ENCODE assay signal across 8 mouse cellular contexts in the genomic region with DNA sequence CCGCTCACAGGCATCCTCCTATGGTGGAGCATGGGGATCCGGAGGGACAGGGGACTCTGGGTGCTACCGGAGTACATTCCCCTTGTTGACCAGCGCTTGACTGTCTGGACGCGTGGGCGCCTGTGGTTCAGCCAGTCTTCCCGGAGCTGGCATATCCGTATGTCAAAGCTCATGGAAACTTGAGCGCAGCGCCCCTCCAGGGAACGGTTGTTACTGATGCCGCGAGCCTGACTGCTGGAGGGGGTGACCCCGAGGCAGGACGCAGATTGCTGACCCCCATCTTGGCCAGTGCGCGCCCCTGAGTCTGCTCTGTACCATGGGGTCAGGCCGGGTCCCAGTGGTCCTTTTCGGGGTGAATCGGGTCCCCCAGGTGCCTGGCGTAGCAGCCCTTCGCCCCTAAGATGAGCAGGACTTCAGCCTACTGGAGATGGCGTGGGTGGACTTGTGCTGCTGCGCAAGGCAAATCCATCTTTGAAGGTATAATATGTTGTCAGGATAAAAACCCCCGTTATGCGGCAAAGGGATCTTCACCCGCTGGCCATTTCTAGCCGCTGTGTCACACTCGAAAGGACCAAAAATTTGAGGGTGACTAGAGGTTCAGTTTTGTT. TPM values are rescaled to one million over a fixed set of nuclear protein-coding genes. Genes with fewer than 3 reads are reported as not detected.
DNase-seq lines count a peak whose midpoint lies in the region; ATAC-seq and TF ChIP-seq lines count a peak whose summit lies in the region.

No protein-coding gene starts in this region.

- H3K4me2 ChIP-seq in embryonic facial prominence, embryonic 15.5 days (replicated peaks): peak overlapping the region; percentile 91
- H3K4me2 ChIP-seq in hindbrain, embryonic 12.5 days (replicated peaks): peak overlapping the region; percentile 99
- H3K4me2 ChIP-seq in liver, postnatal 0 days (ENCODE audit: low read depth, low read length): peak overlapping the region; percentile 90
- peak overlapping the region; percentile 98 for H3K4me2 ChIP-seq in neural tube, embryonic 14.5 days (ENCODE audit: low read depth, low read length)

- H3K79me2 ChIP-seq in heart, adult 2 months (replicated peaks; ENCODE audit: control insufficient read depth, insufficient read depth, low read length): no peaks in the 10 kb centered on the region

- no peak; the same call in 1 of the 2 replicates for ATAC-seq in embryonic facial prominence, embryonic 15.5 days (ENCODE audit: insufficient number of reproducible peaks, low FRiP score, low TSS enrichment, low read depth)
- ATAC-seq in hindbrain, embryonic 12.5 days (ENCODE audit: low FRiP score): no peak
- ATAC-seq in liver, postnatal 0 days: peak; percentile 59
- peak; percentile 76 for ATAC-seq in neural tube, embryonic 14.5 days (ENCODE audit: low read depth)

- peak; percentile 57 for TF ChIP-seq CTCF in heart, adult 2 months (IDR thresholded peaks at IDR 0.05)
- 0 out of 2 replicates have a peak, but pooled peaks have one; percentile 7 for TF ChIP-seq CTCF in E14TG2a.4 (conservative IDR thresholded peaks at IDR 0.05; ENCODE audit: low read length)
- peak; percentile 64 for TF ChIP-seq CTCF in liver, postnatal 0 days (IDR thresholded peaks at IDR 0.05; ENCODE audit: low read depth)

- under 1% methylated on average over 30 of the region's 30 CpGs for WGBS in heart, adult 2 months
- WGBS in embryonic facial prominence, embryonic 15.5 days: 1% methylated on average over 30 of the region's 30 CpGs
- WGBS in hindbrain, embryonic 12.5 days: under 1% methylated on average over 30 of the region's 30 CpGs
- 1% methylated on average over 30 of the region's 30 CpGs for WGBS in liver, postnatal 0 days (ENCODE audit: insufficient replicate concordance)
- 2% methylated on average over 30 of the region's 30 CpGs for WGBS in neural tube, embryonic 14.5 days

- no peaks in the 10 kb centered on the region for H3K9me3 ChIP-seq in E14TG2a.4 (ENCODE audit: low read length)
- H3K9me3 ChIP-seq in embryonic facial prominence, embryonic 15.5 days (replicated peaks): no peaks in the 10 kb centered on the region
- no peaks in the 10 kb centered on the region for H3K9me3 ChIP-seq in hindbrain, embryonic 12.5 days (replicated peaks)
- H3K9me3 ChIP-seq in liver, postnatal 0 days (ENCODE audit: low read length): no peaks in the 10 kb centered on the region
- H3K9me3 ChIP-seq in neural tube, embryonic 14.5 days (ENCODE audit: control insufficient read depth, low read length): no peaks in the 10 kb centered on the region

- no peaks in the 10 kb centered on the region for H3K36me3 ChIP-seq in heart, adult 2 months (ENCODE audit: control insufficient read depth, insufficient read depth, low read length)
- H3K36me3 ChIP-seq in E14TG2a.4 (ENCODE audit: insufficient read depth, low read length): peaks cover 15% of the 10 kb centered on the region
- H3K36me3 ChIP-seq in embryonic facial prominence, embryonic 15.5 days: no peaks in the 10 kb centered on the region
- H3K36me3 ChIP-seq in hindbrain, embryonic 12.5 days: no peaks in the 10 kb centered on the region
- no peaks in the 10 kb centered on the region for H3K36me3 ChIP-seq in liver, postnatal 0 days (replicated peaks; ENCODE audit: insufficient read depth, low read length)
- no peaks in the 10 kb centered on the region for H3K36me3 ChIP-seq in neural tube, embryonic 14.5 days (ENCODE audit: control insufficient read depth, insufficient read depth, low read length)

- DNase-seq in heart, adult 2 months: no peak
- no peak for DNase-seq in heart, adult 18-20 months
- peak; percentile 76 for DNase-seq in liver, postnatal 0 days
- DNase-seq in ovary, postnatal 10 days (ENCODE audit: low spot score): no peak

- 0 out of 2 replicates have a peak, but pooled peaks have one; percentile 11 for TF ChIP-seq POLR2A in heart, adult 2 months (IDR thresholded peaks at IDR 0.05; ENCODE audit: insufficient read depth, low read depth, low read length)

- H3K4me3 ChIP-seq in heart, adult 2 months: peak overlapping the region; percentile 68
- peak overlapping the region; percentile 98 for H3K4me3 ChIP-seq in E14TG2a.4 (replicated peaks; ENCODE audit: low read length)
- H3K4me3 ChIP-seq in embryonic facial prominence, embryonic 15.5 days (replicated peaks): peak overlapping the region; percentile 70
- peak overlapping the region; percentile 76 for H3K4me3 ChIP-seq in hindbrain, embryonic 12.5 days
- H3K4me3 ChIP-seq in liver, postnatal 0 days (ENCODE audit: low read depth, low read length): peak overlapping the region; percentile 76
- peak overlapping the region; percentile 66 for H3K4me3 ChIP-seq in neural tube, embryonic 14.5 days (ENCODE audit: low read depth, low read length)

- no peaks in the 10 kb centered on the region for H3K27me3 ChIP-seq in heart, adult 2 months (ENCODE audit: control insufficient read depth, insufficient read depth, low read length)
- no peaks in the 10 kb centered on the region for H3K27me3 ChIP-seq in E14TG2a.4 (ENCODE audit: insufficient read depth, low read length)
- H3K27me3 ChIP-seq in embryonic facial prominence, embryonic 15.5 days: no peaks in the 10 kb centered on the region
- H3K27me3 ChIP-seq in hindbrain, embryonic 12.5 days: no peaks in the 10 kb centered on the region
- H3K27me3 ChIP-seq in liver, postnatal 0 days (ENCODE audit: insufficient read depth, low read length): no peaks in the 10 kb centered on the region
- no peaks in the 10 kb centered on the region for H3K27me3 ChIP-seq in neural tube, embryonic 14.5 days (ENCODE audit: control insufficient read depth, insufficient read depth, low read length)

- peak overlapping the region; percentile 77 for H3K27ac ChIP-seq in heart, adult 2 months
- peak overlapping the region; percentile 88 for H3K27ac ChIP-seq in embryonic facial prominence, embryonic 15.5 days (replicated peaks)
- peak overlapping the region; percentile 87 for H3K27ac ChIP-seq in hindbrain, embryonic 12.5 days
- peak overlapping the region; percentile 86 for H3K27ac ChIP-seq in liver, postnatal 0 days (ENCODE audit: low read depth)
- H3K27ac ChIP-seq in neural tube, embryonic 14.5 days (ENCODE audit: low read depth, low read length): peak overlapping the region; percentile 18; the same call in 1 of the 2 replicates

- intact Hi-C loops in heart, adult 2 months (cut with DNase I): loop anchor here (2.0 kb wide), 2 partner anchors 13 to 43 kb away; a partner anchor contains a TSS

- H3K9ac ChIP-seq in heart, adult 2 months (ENCODE audit: low read depth, low read length): peak overlapping the region; percentile 76
- H3K9ac ChIP-seq in embryonic facial prominence, embryonic 15.5 days: peak overlapping the region; percentile 57
- H3K9ac ChIP-seq in hindbrain, embryonic 12.5 days: peak overlapping the region; percentile 82
- peak overlapping the region; percentile 87 for H3K9ac ChIP-seq in liver, postnatal 0 days (replicated peaks)
- peak overlapping the region; percentile 60 for H3K9ac ChIP-seq in neural tube, embryonic 14.5 days (replicated peaks; ENCODE audit: low read depth, low read length)

- peaks cover 5% of the 10 kb centered on the region for H3K4me1 ChIP-seq in heart, adult 2 months (ENCODE audit: control insufficient read depth, insufficient read depth, low read length)
- peaks cover 49% of the 10 kb centered on the region for H3K4me1 ChIP-seq in E14TG2a.4 (replicated peaks; ENCODE audit: low read depth, low read length)
- peaks cover 16% of the 10 kb centered on the region for H3K4me1 ChIP-seq in embryonic facial prominence, embryonic 15.5 days
- H3K4me1 ChIP-seq in hindbrain, embryonic 12.5 days: peaks cover 21% of the 10 kb centered on the region
- H3K4me1 ChIP-seq in liver, postnatal 0 days (ENCODE audit: insufficient read depth): peaks cover 38% of the 10 kb centered on the region
- H3K4me1 ChIP-seq in neural tube, embryonic 14.5 days (ENCODE audit: control insufficient read depth, insufficient read depth, low read length): peaks cover 5% of the 10 kb centered on the region

- TF ChIP-seq EP300 in heart, adult 2 months (IDR thresholded peaks at IDR 0.05; ENCODE audit: insufficient read depth, low read depth, low read length): 0 out of 2 replicates have a peak, but pooled peaks have one; percentile 14
- 0 out of 2 replicates have a peak, but pooled peaks have one; percentile 1 for TF ChIP-seq EP300 in liver, postnatal 0 days (IDR thresholded peaks at IDR 0.05; ENCODE audit: low read depth)

RNA-seq across cellular contexts. Expression of a gene that starts 0.5 kb away (rescaled TPM):
- 100 to 1,000 TPM; 191 to 210 TPM for total RNA-seq in heart, adult 2 months (2021)
- 136 and 162 TPM in 2 replicates for polyA plus RNA-seq in heart, adult 2 months (2012; rRNA removed)
- total RNA-seq in heart, adult 18-20 months (2021): 100 to 1,000 TPM; 205 to 229 TPM
- 71.2 and 72.0 TPM in 2 replicates for polyA plus RNA-seq in embryonic facial prominence, embryonic 15.5 days (2015; fragmentation: Nextera tagmentation; extraction: Ambion mirVana)
- polyA plus RNA-seq in hindbrain, embryonic 12.5 days (2016; fragmentation: Nextera tagmentation; extraction: Ambion mirVana): 62.9 and 67.3 TPM in 2 replicates
- 26.7 and 30.6 TPM in 2 replicates for polyA plus RNA-seq in liver, postnatal 0 days (2015; fragmentation: Nextera tagmentation; extraction: Ambion mirVana)
- polyA plus RNA-seq in neural tube, embryonic 14.5 days (2014; fragmentation: Nextera tagmentation; extraction: Ambion mirVana): 15.9 and 21.5 TPM in 2 replicates

RNA-seq across cellular contexts. Expression of a gene that starts 14.4 kb away (rescaled TPM):
- 10 to 100 TPM; 58.8 to 62.9 TPM for total RNA-seq in heart, adult 2 months (2021)
- polyA plus RNA-seq in heart, adult 2 months (2012; rRNA removed): 11.3 and 18.5 TPM in 2 replicates
- 10 to 100 TPM; 61.1 to 66.0 TPM for total RNA-seq in heart, adult 18-20 months (2021)
- 75.9 and 76.7 TPM in 2 replicates for polyA plus RNA-seq in embryonic facial prominence, embryonic 15.5 days (2015; fragmentation: Nextera tagmentation; extraction: Ambion mirVana)
- 108 and 113 TPM in 2 replicates for polyA plus RNA-seq in hindbrain, embryonic 12.5 days (2016; fragmentation: Nextera tagmentation; extraction: Ambion mirVana)
- polyA plus RNA-seq in liver, postnatal 0 days (2015; fragmentation: Nextera tagmentation; extraction: Ambion mirVana): 30.0 and 30.6 TPM in 2 replicates
- polyA plus RNA-seq in neural tube, embryonic 14.5 days (2014; fragmentation: Nextera tagmentation; extraction: Ambion mirVana): 101 and 102 TPM in 2 replicates

RNA-seq across cellular contexts. Expression of a gene that starts 38.0 kb away (rescaled TPM):
- 1 to 10 TPM; 6.8 to 9.1 TPM for total RNA-seq in heart, adult 2 months (2021)
- 6.9 and 8.4 TPM in 2 replicates for polyA plus RNA-seq in heart, adult 2 months (2012; rRNA removed)
- total RNA-seq in heart, adult 18-20 months (2021): 1 to 10 TPM; 6.9 to 7.1 TPM
- 38.0 and 40.2 TPM in 2 replicates for polyA plus RNA-seq in embryonic facial prominence, embryonic 15.5 days (2015; fragmentation: Nextera tagmentation; extraction: Ambion mirVana)
- polyA plus RNA-seq in hindbrain, embryonic 12.5 days (2016; fragmentation: Nextera tagmentation; extraction: Ambion mirVana): 18.0 and 20.0 TPM in 2 replicates
- polyA plus RNA-seq in liver, postnatal 0 days (2015; fragmentation: Nextera tagmentation; extraction: Ambion mirVana): 10.3 and 11.0 TPM in 2 replicates
- 22.9 and 28.7 TPM in 2 replicates for polyA plus RNA-seq in neural tube, embryonic 14.5 days (2014; fragmentation: Nextera tagmentation; extraction: Ambion mirVana)

RNA-seq across cellular contexts. Expression of a gene that starts 42.7 kb away (rescaled TPM):
- 10 to 100 TPM; 10.5 to 14.5 TPM for total RNA-seq in heart, adult 2 months (2021)
- polyA plus RNA-seq in heart, adult 2 months (2012; rRNA removed): 2.4 and 4.5 TPM in 2 replicates
- 10 to 100 TPM; 14.0 to 14.2 TPM for total RNA-seq in heart, adult 18-20 months (2021)
- 26.3 and 26.5 TPM in 2 replicates for polyA plus RNA-seq in embryonic facial prominence, embryonic 15.5 days (2015; fragmentation: Nextera tagmentation; extraction: Ambion mirVana)
- 23.8 and 27.2 TPM in 2 replicates for polyA plus RNA-seq in hindbrain, embryonic 12.5 days (2016; fragmentation: Nextera tagmentation; extraction: Ambion mirVana)
- polyA plus RNA-seq in liver, postnatal 0 days (2015; fragmentation: Nextera tagmentation; extraction: Ambion mirVana): 5.9 and 6.5 TPM in 2 replicates
- 8.9 and 12.0 TPM in 2 replicates for polyA plus RNA-seq in neural tube, embryonic 14.5 days (2014; fragmentation: Nextera tagmentation; extraction: Ambion mirVana)

Comparison
In these comparisons a context has a peak if more than half of its experiments do, and no peak if none do; other contexts are left out.
1. H3K27ac ChIP-seq: peak in every context shown above with its lines; median percentile 88 in embryonic facial prominence, embryonic 15.5 days; 87 in hindbrain, embryonic 12.5 days; 86 in liver, postnatal 0 days; 77 in heart, adult 2 months; 18 in neural tube, embryonic 14.5 days.
2. CTCF ChIP-seq: peak in every context shown above with its lines; median percentile 64 in liver, postnatal 0 days; 57 in heart, adult 2 months; 7 in E14TG2a.4.
3. ATAC-seq: peak in liver, postnatal 0 days (single experiment) and neural tube, embryonic 14.5 days (single experiment); none in embryonic facial prominence, embryonic 15.5 days (single experiment) and hindbrain, embryonic 12.5 days (single experiment).
4. Peak in every context shown above with its lines, with median percentiles within 50 percentile points of each other: H3K4me3 ChIP-seq, H3K9ac ChIP-seq and H3K4me2 ChIP-seq.